Mouse (Mus musculus) megakaryocyte, embryonic 14.5 days (primary cell): ENCODE measurements around the gene S1pr5. TPM values are rescaled to one million over a fixed set of nuclear protein-coding genes. Genes with fewer than 3 reads are reported as not detected.

Source experiments
- H3K27me3 ChIP-seq: replicated peaks from 2 replicates; pipeline ENCODE3; 2012; ENCODE audit warnings: inconsistent platforms
- H3K36me3 ChIP-seq: replicated peaks from 2 replicates; pipeline ENCODE3; 2012; ENCODE audit warnings: low read length, inconsistent platforms, mixed read lengths
- H3K4me1 ChIP-seq: 2 replicates; pipeline ENCODE4 v1.6.1; 2012; ENCODE audit warnings: inconsistent platforms
- H3K4me3 ChIP-seq: replicated peaks from 2 replicates; pipeline ENCODE3; 2012; ENCODE audit warnings: moderate library complexity, mild to moderate bottlenecking, inconsistent platforms
- H3K9me3 ChIP-seq: 2 replicates; pipeline ENCODE4 v1.6.1; 2012; ENCODE audit warnings: inconsistent platforms
- FLI1 ChIP-seq: IDR thresholded peaks from 2 replicates; pipeline ENCODE4 v1.6.1; 2012; ENCODE audit warnings: low read length, inconsistent platforms, mixed read lengths
- GATA1 ChIP-seq: IDR thresholded peaks from 3 replicates; pipeline ENCODE4 v1.6.1; 2012; ENCODE audit warnings: mixed read lengths, low read length, inconsistent platforms, borderline replicate concordance
- polyA plus RNA-seq: library from polyadenylated mRNA; stranded (reverse); fragments of >175 nt; gene quantifications from 2 replicates; pipeline ENCODE4 v1.2.3, GENCODE M21; 2012; ENCODE audit warnings: low replicate concordance; ENCODE audit not compliant: insufficient read depth

S1pr5 gene
- polyA plus RNA-seq, 1 experiment: not detected

DNA sequence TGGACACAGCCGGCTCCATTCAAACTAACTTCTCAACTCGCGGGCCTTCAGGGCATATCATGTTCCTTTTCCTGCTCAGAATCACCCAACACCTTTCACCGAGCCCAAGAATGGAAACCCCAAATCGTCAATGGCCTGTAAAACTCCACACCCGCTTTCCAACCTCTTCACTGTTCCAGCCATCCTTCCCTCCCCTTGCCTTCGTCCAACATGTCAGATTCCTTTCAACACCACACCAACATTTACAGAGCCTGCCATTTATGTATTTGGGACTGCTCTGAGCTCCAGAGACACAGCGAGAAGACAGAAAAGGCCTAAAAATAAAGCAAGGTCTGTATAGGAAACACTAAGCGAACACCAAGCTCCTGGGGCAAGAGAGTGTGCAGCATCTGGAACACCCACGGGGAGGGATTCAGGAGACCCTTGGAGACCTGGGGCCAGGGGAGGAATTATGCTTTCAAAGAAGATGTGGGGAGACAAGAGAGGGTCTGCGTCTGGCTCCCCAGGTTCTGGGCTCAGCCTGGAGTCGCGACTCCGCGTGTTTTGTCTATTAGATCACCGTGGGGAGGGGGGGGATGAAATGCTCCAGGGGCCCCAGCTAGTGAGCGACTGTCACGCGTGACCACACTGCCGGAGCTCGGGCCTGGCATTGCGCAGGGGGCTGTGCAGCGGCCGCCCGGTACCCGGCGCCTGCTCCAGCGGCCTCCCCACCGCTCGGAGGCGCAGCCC is 10.1 kb downstream of the S1pr5 start:
- H3K9me3 ChIP-seq: peaks cover 4% of the 10 kb centered on the region; the same call in 1 of the 2 replicates
- TF ChIP-seq FLI1 (no peak), GATA1 (no peak)
- H3K4me3 ChIP-seq: peak overlapping the region; percentile 98
- peaks cover 67% of the 10 kb centered on the region for H3K4me1 ChIP-seq
- H3K36me3 ChIP-seq: peaks cover 36% of the 10 kb centered on the region
- peaks cover 12% of the 10 kb centered on the region for H3K27me3 ChIP-seq

DNA sequence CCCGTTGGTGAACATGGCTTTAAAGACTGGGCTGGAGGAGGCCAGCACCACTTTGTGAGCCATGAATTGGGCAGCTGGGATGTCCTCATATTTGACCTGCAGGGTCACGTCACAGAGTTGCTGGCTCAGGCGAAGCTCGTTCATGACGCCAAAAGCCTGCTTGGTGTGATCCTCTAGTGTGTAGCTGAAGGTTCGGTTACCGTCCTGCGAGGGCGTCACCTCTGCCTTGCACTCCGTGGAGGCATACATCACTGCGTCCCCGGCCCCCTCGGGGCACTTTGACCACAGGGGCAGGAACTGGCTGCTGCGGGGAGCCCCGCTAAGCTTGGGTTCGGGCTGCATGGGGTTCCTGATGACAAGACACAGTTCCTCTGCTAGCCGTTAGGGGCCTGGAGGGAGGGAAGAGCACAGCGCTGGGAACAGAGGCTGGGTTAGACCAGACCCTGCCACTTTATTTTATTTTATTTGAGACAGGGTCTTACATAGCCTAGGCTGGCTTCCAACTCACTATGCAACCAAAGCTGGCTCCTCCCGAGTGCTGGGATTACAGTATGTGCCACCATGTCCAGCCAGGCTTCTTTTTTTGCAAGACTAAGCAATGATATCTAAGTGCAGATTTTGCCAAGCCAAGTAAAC is 10.8 kb downstream of the S1pr5 start:
- TF ChIP-seq FLI1 (no peak), GATA1 (no peak)
- H3K4me3 ChIP-seq: peak overlapping the region; percentile 98
- H3K4me1 ChIP-seq: peaks cover 74% of the 10 kb centered on the region
- peaks cover 7% of the 10 kb centered on the region for H3K27me3 ChIP-seq
- peaks cover 43% of the 10 kb centered on the region for H3K36me3 ChIP-seq
- no peaks in the 10 kb centered on the region for H3K9me3 ChIP-seq

DNA sequence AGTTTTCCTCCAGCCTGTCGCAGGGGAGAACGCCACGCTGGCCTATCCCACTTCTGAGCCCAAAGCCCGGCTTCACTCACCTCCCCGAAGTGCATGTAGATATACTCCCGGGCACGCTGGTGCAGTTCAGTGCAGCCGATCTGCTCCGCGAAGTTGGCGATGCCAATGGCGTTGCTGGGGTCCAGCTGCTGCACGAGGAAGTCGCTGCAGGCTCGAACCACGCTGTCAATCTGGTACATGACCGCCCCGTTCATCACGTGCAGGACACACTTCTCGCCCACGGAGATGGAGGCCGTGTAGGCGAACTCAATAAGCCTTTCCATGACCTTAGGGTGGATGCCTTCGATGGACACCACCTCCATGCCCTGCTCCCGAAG is 11.3 kb downstream of the S1pr5 start:
- H3K4me3 ChIP-seq: peak overlapping the region; percentile 98
- peaks cover 78% of the 10 kb centered on the region for H3K4me1 ChIP-seq
- peaks cover 48% of the 10 kb centered on the region for H3K36me3 ChIP-seq
- H3K27me3 ChIP-seq: peaks cover 3% of the 10 kb centered on the region
- no peaks in the 10 kb centered on the region for H3K9me3 ChIP-seq
- TF ChIP-seq GATA1 (no peak), FLI1 (no peak)

DNA sequence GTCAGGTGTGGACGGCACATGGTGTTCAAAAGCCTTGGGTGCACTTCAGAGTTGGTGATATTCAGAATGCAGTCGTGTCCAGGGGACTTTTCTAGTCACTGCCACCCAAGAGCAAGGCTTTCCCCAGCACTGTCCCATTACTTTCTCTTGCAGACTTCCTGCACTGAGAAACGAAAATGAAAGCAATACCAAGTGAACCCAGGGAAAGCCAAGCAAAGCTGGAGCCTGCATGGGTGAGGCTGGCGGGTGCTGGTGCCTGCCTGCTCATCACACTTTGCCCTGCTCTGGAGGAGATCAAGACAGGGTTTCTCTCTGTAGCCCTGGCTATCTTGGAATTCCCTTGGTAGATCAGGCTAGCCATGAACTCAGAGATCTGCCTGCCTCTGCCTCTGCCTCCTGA is 12.9 kb downstream of the S1pr5 start:
- Histone ChIP-seq H3K4me1 (peaks cover 80% of the 10 kb centered on the region), H3K36me3 (peaks cover 65% of the 10 kb centered on the region), H3K4me3 (peak overlapping the region; percentile 82), H3K9me3 (no peaks in the 10 kb centered on the region), H3K27me3 (no peaks in the 10 kb centered on the region)
- TF ChIP-seq GATA1 (no peak), FLI1 (no peak)

- H3K27me3 ChIP-seq: no peaks in the 10 kb centered on the region
- TF ChIP-seq FLI1 (no peak), GATA1 (no peak)
- H3K4me3 ChIP-seq: peak overlapping the region; percentile 50
- no peaks in the 10 kb centered on the region for H3K9me3 ChIP-seq
- peaks cover 70% of the 10 kb centered on the region for H3K4me1 ChIP-seq
- H3K36me3 ChIP-seq: peaks cover 80% of the 10 kb centered on the region
Measured at GRCm38 (mm10) chr9:21233805-21234204, 14.4 kb downstream of the S1pr5 start.

DNA sequence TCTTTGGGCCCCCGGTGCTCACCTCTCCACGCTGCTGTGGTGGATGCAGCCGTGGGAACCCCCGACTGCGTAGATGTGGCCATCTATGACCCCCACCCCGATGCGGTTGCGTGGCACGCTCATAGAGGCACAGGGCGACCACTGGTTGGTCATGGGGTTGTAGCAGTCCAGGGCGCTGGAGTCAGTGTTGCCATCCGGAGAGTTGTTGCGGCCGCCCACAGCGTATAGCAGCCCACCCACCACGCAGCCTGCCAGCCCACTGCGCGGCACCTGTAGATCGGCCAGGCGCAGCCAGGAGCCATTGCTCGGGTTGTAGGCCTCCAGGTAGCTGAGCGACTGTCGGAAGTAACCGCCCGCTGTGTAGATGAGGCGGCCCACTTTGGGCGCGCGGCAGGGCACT is 14.9 kb downstream of the S1pr5 start:
- Histone ChIP-seq H3K4me1 (peaks cover 72% of the 10 kb centered on the region), H3K36me3 (peaks cover 83% of the 10 kb centered on the region), H3K4me3 (peak overlapping the region; percentile 50), H3K9me3 (no peaks in the 10 kb centered on the region), H3K27me3 (no peaks in the 10 kb centered on the region)
- TF ChIP-seq FLI1 (no peak), GATA1 (no peak)

DNA sequence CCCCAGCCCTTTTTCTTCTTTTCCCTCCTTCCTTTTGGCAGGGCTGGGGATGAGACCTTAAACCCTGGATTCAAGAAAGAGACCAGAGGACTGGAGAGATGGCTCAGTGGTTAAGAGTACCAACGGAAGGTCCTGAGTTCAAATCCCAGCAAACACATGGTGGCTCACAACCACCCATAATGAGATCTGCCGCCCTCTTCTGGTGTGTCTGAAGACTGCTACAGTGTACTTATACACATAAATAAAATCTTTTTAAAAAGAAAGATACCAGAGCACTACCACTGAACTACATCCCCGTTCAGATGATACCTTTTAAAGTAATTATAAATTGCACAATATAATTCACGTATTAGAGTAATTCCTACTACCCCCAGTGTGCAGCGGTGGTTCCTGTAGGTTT is 15.4 kb downstream of the S1pr5 start:
- TF ChIP-seq GATA1 (no peak), FLI1 (no peak)
- Histone ChIP-seq H3K36me3 (peaks cover 87% of the 10 kb centered on the region), H3K4me1 (peaks cover 72% of the 10 kb centered on the region), H3K9me3 (no peaks in the 10 kb centered on the region), H3K4me3 (no peak overlapping the region), H3K27me3 (no peaks in the 10 kb centered on the region)

DNA sequence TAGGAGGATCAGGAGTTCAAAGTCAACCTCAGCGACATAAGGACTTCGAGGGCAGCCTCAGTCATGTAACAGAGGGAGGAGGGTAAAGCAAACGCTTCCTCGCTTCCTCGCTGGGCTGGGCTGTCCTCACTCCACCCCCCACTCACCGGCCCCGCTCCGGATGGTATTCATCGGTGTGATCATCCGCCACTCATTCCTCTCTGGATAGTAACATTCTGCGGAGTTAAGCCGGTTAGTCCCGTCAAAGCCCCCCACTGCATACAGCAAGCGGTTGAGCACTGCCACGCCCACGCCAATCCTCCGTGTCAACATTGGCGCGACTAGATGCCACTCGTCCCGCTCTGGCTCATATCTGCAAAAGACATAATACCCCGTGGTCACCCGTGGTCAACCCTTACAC is 16.7 kb downstream of the S1pr5 start:
- no peaks in the 10 kb centered on the region for H3K27me3 ChIP-seq
- H3K4me3 ChIP-seq: peak overlapping the region; percentile 67
- no peaks in the 10 kb centered on the region for H3K9me3 ChIP-seq
- peaks cover 70% of the 10 kb centered on the region for H3K4me1 ChIP-seq
- peaks cover 92% of the 10 kb centered on the region for H3K36me3 ChIP-seq
- no peak for TF ChIP-seq FLI1
- TF ChIP-seq GATA1: no peak

GRCm38 (mm10) chr9:21227342-21227741 is 20.9 kb downstream of the S1pr5 start:
- Histone ChIP-seq H3K36me3 (peaks cover 60% of the 10 kb centered on the region), H3K4me3 (peak overlapping the region; percentile 74), H3K9me3 (peaks cover 6% of the 10 kb centered on the region; the same call in 1 of the 2 replicates), H3K4me1 (peaks cover 52% of the 10 kb centered on the region), H3K27me3 (no peaks in the 10 kb centered on the region)
- TF ChIP-seq GATA1 (no peak), FLI1 (no peak)

DNA sequence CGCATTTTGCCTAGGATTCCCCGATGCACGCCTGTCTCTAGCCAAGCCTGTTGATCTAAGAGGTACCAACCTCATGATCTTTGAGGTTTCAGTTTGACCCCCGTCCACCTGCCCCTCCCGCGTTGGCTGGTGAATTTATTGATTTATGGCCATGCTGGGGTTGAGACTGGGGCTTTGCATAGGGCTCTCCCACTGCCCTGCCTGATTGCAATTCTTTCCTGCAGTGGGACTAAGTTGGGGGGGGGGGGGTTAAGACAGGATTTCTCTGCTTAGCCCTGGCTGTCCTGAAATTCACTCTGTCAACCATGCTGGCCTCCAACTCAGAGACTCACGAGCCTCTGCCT is 22.9 kb downstream of the S1pr5 start:
- Histone ChIP-seq H3K4me1 (peaks cover 48% of the 10 kb centered on the region), H3K4me3 (peak overlapping the region; percentile 93)
- TF ChIP-seq GATA1: no peak
- no peak for TF ChIP-seq FLI1

More for the DNA sequence above, 22.9 kb downstream of the S1pr5 start:
- Histone ChIP-seq H3K27me3 (no peaks in the 10 kb centered on the region), H3K36me3 (peaks cover 40% of the 10 kb centered on the region), H3K9me3 (peaks cover 6% of the 10 kb centered on the region; the same call in 1 of the 2 replicates)
